Mouse (Mus musculus) A20 (cell line): ENCODE data around the gene Ppp1r13l.
A peak's percentile ranks its signal among the peaks of the same experiment; 100 is the strongest.

Experiments used
- DNase-seq: peaks from one replicate; pipeline ENCODE4 v3.0.0-alpha.2; 2011; ENCODE audit warnings: low read depth, low spot score

The Ppp1r13l gene

GRCm38 (mm10) chr7:19337122-19337521, 22.4 kb upstream of the Ppp1r13l start:
- DNase-seq = no peak

GRCm38 (mm10) chr7:19338060-19338459, 21.5 kb upstream of the Ppp1r13l start:
- no peak for DNase-seq

DNA sequence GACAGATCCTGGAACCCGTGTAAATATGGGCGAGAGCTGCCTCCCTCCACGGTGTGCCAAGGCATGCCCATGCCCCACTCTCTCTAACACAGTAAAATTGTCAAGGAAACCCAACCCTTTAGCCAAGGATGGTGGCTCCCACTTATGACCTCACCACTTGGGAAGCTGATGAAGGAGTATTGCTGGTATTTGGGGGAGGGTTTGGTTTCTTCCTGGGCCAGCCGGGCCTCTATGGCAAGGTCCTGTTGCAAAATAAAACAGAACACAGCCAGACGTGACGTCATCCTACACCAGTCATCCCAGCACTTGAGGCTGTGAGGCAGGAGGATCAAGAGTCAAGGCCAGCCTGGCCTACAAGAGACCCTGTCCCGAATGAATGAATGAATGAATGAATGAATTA, 21.0 kb upstream of the Ppp1r13l start:
- no peak for DNase-seq

- DNase-seq = no peak
These were observed 18.3 kb upstream of the Ppp1r13l start for GRCm38 (mm10) chr7:19341250-19341649.

GRCm38 (mm10) chr7:19341761-19342409, 17.7 kb upstream of the Ppp1r13l start:
- DNase-seq = no peak

GRCm38 (mm10) chr7:19342481-19343027, 17.0 kb upstream of the Ppp1r13l start:
- DNase-seq = peak; percentile 77

- DNase-seq = peak; percentile 86
These were observed 16.2 kb upstream of the Ppp1r13l start for GRCm38 (mm10) chr7:19343210-19343808.

DNA sequence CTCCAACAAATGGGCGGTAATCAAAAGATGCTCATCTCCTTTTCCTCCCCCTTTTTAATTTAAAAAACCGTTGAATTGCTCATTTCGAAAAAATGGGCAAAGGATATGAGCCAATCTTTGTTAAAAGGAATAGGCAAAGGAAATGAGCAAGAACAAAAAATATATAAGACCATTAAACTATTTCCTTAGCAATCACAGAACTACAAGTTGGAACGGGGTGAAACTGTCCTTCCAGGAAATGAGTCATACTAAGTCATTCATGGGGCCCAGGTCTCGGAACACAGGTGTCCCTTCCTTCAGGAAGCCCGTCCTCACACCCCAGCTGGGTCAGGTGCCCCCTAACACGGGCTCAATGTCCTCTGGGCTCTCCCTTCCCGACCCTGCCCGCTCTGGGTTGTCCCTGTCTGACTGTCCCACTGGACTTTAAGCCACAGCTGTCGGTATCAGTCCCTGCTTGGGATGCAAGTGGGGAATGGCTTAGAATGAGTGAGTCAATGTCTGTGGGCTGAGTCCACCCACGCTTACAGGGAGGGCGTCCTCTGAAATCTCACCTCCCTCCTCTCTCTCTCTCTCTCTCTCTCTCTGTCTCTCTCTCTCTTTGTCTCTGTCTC, 15.2 kb upstream of the Ppp1r13l start, which contains the start of gene Ercc1:
Gene Ercc1 (plus strand): TSS at position 542 of the 611 bp plus-strand sequence.
- no peak for DNase-seq

DNA sequence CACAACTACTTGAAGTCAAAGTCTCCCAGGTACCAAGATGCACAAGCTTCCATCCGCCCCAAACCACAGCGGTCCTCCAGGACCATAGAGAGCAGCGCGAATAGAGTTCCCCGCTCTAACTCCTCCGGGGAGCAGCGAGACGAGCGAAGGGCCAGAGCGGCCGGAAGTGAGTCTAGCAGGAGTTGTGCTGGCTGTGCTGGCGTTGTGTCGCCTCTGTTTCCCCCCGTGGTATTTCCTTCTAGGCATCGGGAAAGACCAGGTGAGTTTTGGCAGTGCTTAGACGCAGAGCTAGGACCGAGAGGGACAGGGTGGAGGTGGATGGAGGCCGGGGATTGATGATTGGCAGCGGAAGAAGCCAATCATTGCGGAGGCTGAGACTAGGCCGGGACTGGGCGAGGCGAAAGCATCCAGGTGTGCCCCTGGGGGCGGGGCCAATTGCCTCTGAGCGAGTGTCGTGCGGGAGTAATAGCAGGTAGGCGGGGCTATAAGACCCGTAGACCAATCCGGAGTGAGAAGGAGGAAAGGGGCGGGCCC, 14.5 kb upstream of the Ppp1r13l start:
- DNase-seq = peak; percentile 100

- DNase-seq = no peak
These were observed 10.2 kb upstream of the Ppp1r13l start for GRCm38 (mm10) chr7:19349188-19349915.

DNA sequence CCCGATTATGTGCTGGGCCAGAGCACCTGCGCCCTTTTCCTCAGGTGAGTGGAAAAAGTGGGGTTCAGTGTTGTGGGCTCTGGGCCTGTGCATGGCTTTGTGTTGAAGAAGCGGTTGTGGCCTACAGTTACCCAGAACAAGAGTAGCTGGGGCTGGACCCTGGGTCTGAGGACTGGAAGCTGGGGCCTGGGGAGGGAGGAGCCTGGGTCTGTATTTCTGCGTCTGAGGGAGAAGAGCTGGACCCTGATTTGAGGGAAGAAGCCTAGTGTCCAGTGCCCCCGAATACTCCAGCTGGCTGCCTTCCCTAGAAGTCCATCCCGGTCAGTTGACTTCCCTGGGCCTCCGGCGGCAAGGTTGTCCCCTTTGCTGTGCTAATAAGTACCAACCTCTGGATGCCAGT, 9.3 kb upstream of the Ppp1r13l start:
- DNase-seq = no peak

GRCm38 (mm10) chr7:19354991-19355390, 4.6 kb upstream of the Ppp1r13l start:
- DNase-seq = no peak

- no peak for DNase-seq
These were observed 3.2 kb upstream of the Ppp1r13l start for GRCm38 (mm10) chr7:19356311-19356710.

- no peak for DNase-seq
These were observed 1.9 kb upstream of the Ppp1r13l start for GRCm38 (mm10) chr7:19357381-19358375.

GRCm38 (mm10) chr7:19358634-19359033, 915 bp upstream of the Ppp1r13l start:
- DNase-seq = peak; percentile 41

- peak; percentile 96 for DNase-seq
These were observed 518 bp downstream of the Ppp1r13l start for GRCm38 (mm10) chr7:19359892-19360641.

- DNase-seq = peak; percentile 90
These were observed 1.4 kb downstream of the Ppp1r13l start for GRCm38 (mm10) chr7:19360944-19361343.

DNA sequence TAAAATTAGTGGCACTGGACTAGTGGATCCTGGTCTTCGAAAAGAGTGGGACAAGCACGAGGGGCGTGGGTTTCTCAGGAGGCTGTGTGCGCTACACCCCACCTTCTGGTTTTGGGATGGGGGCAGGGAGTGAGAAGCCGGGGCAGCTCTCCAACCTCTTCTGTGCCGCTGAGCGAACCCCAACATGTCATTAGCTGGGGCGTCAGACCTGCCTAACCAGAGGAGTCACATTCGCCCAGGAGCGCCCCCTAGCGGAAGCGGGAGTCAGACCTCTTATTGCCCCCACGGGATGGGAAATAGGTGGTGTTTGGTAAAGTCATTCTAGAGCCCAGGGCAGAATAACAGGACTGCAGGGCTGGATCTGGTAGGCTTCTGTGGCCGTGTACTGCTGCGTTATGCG, 2.2 kb downstream of the Ppp1r13l start:
- peak; percentile 91 for DNase-seq

GRCm38 (mm10) chr7:19362276-19362675, 2.7 kb downstream of the Ppp1r13l start:
- DNase-seq = no peak

GRCm38 (mm10) chr7:19363881-19364280, 4.3 kb downstream of the Ppp1r13l start:
- peak; percentile 75 for DNase-seq
